Mouse (Mus musculus): ENCODE measurements around the gene Pou2f3.

Gene Pou2f3

GRCm38 (mm10) chr9:43230886-43231285, 20.7 kb upstream of the Pou2f3 start:
- DNase-seq = peak; percentile 66 to 77

DNA sequence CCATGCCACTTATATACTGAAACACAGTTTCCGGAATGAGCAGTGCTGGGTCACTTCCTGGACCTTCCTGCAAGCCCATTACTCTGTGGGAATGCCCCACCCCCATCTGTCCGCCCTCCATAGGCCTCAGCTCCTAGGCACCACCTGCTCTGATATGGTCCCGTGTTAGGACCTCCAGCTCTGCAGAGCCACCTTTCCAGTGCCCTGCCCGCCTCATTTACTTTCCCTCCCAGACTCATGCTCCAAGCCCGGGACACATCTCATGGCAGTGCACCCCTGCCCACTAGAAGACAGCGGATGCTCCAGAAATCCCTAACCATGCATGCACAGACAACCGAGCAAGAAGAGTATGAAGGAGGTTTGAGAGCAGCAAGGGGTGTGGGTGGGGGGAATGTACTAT, 19.8 kb upstream of the Pou2f3 start:
- DNase-seq = no peak

DNA sequence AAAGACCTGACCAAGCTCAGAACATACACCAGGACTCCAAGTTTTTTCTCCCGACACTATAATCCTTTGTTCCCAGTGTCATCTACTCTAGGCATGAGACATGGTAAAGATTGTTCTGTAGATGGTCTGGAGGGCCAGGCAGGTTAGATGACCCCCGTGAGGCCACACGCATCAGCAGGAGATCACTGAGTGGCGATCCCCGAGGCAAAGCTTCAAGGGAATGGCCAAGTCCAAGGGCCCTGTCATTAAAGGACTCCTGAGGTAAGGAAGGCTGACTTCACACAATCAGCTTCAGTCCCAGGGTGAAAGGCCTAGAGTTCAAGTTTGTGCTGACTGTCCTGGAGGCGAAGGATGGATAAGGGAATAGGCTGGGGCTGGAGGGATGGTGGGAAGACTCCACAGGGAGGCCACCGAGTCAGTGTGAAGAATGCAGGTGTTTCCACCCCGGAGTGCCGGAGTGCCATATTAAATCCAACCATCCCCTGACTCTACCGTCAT, 19.3 kb upstream of the Pou2f3 start:
- DNase-seq = no peak

GRCm38 (mm10) chr9:43228745-43229144, 18.6 kb upstream of the Pou2f3 start:
- DNase-seq = no peak

DNA sequence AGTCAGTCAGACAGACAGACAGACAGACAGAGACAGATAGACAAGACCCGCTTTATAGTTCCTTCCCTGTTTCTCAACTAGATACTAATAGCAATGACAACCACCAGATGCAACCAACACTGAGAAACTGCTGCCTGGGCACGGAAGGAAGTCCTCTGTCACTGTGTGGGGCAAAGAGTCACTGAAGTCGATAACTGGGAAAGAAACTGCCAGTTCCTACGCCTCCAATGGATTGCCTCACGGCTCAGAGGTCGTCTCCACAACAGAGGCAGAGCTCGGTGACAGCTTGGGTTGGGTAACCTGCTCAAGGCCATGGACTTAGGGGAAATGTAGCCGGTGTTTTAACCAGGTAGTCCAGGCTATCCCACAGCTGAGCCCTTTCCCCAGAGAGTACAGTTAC, 17.5 kb upstream of the Pou2f3 start:
- DNase-seq = no peak

GRCm38 (mm10) chr9:43226573-43227160, 16.5 kb upstream of the Pou2f3 start:
- peak in 1 of 2 experiments; percentile 59 for DNase-seq

GRCm38 (mm10) chr9:43225481-43225880, 15.3 kb upstream of the Pou2f3 start:
- DNase-seq = peak in 1 of 2 experiments; percentile 29

DNA sequence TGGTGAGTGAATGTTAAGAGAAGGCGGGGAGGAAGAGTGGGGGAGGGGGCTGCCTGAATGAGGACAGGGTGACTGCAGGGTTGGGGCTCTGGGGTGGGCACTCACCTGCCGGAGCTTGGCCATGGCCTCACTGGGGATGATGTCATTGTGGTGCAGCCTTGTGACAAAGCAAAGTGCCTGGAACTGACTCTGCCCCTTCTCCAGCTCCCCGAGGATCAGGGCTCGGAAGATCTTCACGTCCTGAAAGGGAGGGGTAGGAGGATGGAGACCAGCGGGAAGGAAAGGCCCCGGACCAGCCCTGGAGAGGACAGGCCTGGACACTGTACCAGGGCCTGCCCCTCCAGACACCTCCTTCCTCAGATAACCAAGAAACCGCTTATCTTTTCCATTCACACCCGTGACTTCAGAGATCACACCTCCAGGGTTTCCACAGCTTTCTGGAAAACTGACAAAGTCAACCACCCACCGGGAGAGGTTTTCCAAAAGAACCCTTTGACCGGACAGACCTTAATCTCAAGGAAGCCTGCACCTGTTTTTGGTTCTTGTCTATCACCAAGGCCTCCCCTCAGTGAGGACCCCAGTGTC, 14.7 kb upstream of the Pou2f3 start:
- DNase-seq = peak in 1 of 2 experiments; percentile 27

DNA sequence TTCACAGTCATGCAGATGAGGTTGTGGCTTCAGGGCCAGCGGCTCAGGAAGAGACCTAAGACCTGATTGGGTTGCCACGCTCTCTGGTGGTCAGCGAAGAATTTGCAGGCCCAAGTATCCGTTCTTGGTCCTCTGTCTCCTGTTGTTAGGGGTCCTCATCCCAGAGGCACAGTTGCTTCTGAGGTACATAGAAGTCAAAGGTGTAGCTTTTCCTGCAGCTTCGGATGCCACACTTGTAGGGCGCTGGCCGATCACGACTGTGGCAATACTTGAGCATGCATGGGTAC, 12.2 kb upstream of the Pou2f3 start:
- DNase-seq = peak in 1 of 2 experiments; percentile 47

DNA sequence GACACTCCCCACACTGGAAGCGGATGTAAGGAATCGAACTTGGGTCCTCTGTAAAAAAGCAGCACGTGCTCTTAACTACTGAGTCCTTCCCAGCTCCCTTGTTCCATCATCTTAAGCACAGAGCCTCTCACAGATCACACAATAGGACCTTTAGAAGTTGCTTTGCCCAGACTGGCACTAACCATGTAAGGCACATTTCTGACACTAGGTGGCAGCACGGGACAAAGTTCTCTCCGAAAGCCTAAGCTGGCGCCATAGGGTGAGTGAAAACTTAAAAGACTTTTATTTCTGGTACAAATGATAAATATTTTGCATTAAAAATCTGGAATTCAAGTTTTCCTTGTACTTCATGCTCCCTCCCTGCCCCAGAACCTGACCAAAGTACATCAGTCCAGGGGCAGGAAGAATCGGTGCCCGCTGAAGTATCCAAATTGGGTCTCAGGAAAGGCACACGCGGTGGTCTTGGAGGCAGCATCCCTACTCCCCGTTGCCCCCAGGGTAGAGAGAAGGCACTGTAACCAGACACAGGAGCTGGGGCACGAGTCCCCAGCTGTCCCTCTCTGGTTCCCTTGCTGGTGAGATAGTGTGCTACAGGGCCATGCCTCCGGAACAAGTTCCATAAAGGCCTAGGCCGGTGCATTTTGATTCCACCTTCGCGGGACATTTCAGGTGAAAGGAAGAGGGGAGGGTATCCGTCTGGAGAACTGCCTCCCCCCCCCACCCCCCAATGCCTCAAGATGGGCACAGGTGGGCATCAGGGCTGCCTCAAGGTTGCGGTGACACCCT, 11.7 kb upstream of the Pou2f3 start:
- DNase-seq = peak; percentile 93 to 94

- peak; percentile 75 to 82 for DNase-seq
Measured at GRCm38 (mm10) chr9:43210771-43211450, 742 bp upstream of the Pou2f3 start.

DNA sequence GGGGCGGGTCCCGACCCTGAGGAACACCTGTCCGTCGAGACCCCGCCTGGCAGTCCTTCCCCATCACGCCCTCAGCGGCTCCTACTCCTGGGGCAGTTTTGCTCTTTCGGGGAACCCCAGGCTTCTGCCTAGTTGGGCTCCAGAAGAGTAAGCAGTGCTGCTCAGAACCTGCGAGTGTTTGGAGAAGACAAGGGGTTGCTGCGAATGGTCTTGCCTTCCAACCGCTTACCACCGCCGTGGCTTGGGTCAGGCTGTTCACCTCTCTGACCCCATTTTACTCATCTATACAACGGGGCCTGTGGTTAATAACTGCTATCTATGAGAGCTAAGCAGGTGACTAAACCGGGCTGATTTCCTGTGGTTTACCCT, 4.2 kb downstream of the Pou2f3 start:
- DNase-seq = peak; percentile 15

DNA sequence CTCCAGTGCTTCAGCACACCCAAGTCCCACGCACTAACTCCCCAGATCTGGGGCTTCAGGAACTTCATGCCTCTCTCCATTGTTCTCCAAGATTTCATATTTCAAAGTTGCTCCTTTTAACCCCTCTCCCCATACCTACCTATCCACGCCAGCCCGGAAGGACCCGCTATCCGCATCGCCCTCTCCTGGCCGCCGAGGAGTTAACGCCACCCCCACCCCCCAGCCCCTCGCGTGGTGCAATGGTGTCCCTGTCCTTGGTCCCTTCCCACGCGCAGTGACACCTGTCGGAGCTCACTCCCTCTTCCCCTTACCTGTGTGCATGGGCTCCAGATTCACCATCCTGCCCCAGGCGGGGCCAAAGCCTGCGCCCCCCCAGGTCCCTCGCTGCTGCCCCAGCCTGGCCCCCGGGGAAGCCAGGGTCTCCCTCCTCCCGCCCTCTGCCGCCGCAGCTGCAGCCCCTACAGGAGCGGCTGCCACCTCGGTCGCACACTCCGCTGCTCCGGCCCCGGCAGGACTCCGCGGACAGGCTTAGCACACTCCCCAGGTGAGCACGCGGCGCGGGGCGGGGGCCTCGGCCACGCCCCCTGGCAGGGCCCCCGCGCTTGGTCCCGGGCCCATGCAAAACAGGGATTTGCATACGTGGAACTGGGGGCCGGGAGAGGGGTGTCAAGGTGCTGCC, 4.7 kb downstream of the Pou2f3 start:
- DNase-seq = peak; percentile 24 to 51

- no peak for DNase-seq
Measured at GRCm38 (mm10) chr9:43200212-43200611, 10.0 kb downstream of the Pou2f3 start.

DNA sequence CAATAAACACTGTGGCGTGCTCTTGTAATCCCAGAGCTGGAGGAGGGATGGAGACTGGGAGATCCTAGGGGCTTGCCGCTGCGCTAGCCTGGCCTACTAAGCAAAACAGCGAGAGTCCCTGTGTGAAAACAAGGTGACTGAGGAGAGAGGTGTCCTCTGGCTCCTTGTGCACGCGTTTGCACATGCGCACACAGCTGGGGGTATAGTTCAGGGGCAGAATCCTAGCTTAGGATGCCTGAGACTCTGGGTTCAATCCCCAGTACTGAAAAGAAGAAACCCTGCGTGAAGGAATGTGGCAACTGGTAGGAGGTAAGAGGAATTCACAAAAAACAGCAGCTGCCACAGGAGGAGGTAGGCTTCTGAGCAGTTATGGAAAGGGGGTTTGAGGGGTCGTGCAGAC, 16.2 kb downstream of the Pou2f3 start:
- DNase-seq = no peak

DNA sequence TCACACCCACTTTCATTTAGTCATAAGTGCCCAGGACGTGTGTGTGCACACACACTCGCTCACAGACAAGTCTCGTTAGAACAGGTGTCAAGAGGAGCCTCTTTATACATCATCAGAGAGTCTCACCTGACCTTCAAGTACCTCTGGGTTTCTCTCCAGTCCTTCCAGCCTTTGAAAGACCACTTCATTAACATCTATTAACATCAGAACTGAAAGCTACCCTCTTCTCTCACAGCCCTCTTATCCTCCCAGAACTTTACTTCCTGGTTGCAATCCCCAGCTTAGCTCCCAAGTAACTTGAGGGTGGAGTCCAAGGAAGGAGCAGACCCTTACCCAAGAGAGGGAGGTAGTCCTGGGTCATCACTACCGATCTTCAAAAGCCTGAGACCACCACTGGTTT, 18.6 kb downstream of the Pou2f3 start:
- no peak for DNase-seq

GRCm38 (mm10) chr9:43189021-43189356, 21.2 kb downstream of the Pou2f3 start:
- no peak for DNase-seq

GRCm38 (mm10) chr9:43188309-43189020, 21.7 kb downstream of the Pou2f3 start:
- no peak for DNase-seq

DNA sequence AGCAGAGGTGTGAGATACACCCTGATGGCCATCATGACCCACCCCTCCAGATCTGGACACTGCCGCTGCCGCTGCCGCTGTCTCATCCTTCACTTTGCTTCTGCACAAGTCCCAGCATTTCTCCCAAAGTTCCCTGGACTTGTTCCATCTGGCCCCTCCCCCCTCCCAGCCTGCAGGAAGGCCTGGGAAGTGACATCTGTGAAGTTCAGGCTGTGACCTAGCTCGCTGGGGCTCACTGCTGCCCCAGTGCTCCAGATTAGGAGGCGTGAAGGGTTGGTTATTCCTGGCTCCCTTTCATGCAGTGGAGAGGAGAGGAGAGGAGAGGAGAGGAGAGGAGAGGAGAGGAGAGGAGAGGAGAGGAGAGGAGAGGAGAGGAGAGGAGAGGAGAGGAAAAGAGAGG, 30.6 kb downstream of the Pou2f3 start:
- peak; percentile 55 to 67 for DNase-seq

DNA sequence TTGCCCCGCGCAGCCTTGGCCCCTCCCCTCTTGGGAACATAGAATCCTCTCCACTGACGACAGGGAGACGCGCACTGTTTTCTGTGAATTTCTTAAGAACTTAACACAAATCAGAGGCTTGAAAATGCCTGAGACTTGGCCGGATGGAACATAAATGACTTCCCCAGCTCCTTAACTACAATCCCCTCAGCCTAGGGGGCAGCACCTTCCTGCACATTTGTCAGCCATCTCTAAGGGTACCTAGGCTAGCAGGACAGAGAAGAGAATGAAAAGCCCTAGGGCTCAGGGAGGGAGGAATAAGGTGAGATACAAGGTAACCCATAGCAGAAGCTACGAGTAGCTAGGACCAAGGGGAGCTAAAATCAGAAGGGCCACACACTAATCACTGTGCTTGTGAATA, 32.0 kb downstream of the Pou2f3 start:
- peak; percentile 33 to 40 for DNase-seq

GRCm38 (mm10) chr9:43167081-43167480, 43.1 kb downstream of the Pou2f3 start:
- no peak for DNase-seq

GRCm38 (mm10) chr9:43166346-43166745, 43.8 kb downstream of the Pou2f3 start:
- no peak for DNase-seq

- DNase-seq = no peak
Measured at GRCm38 (mm10) chr9:43155960-43156359, 54.2 kb downstream of the Pou2f3 start.
